Mouse (Mus musculus) liver, embryonic 11.5 days (tissue): ENCODE results near the gene Rrp1b. TPM values are rescaled to one million over a fixed set of nuclear protein-coding genes. Genes with fewer than 3 reads are reported as not detected.
A peak's percentile ranks its signal among the peaks of the same experiment; 100 is the strongest.

ENCODE experiments used
- ATAC-seq: fragments of 200-750 bp; cut with Nextera tagmentation; replicated peaks from 2 replicates; pipeline ENCODE4 v1.8.0; 2017; ENCODE audit warnings: moderate number of reproducible peaks, mild to moderate bottlenecking, moderate TSS enrichment, moderate library complexity; ENCODE audit not compliant: low FRiP score
- DNase-seq: peaks from one replicate; pipeline ENCODE4 v3.0.0-alpha.2; 2017; ENCODE audit warnings: low spot score
- H3K27ac ChIP-seq: fragments of 300-500 bp; sonication (generic); 2 replicates; pipeline ENCODE4 v1.5.1; 2014; ENCODE audit warnings: mild to moderate bottlenecking, low read depth, low read length, control low read depth
- H3K27me3 ChIP-seq: fragments of 300-500 bp; sonication (generic); replicated peaks from 2 replicates; pipeline ENCODE4 v1.6.1; 2014; ENCODE audit warnings: low read length, mixed read lengths; ENCODE audit not compliant: control insufficient read depth, insufficient read depth
- H3K36me3 ChIP-seq: fragments of 300-500 bp; sonication (generic); 2 replicates; pipeline ENCODE4 v1.6.1; 2014; ENCODE audit warnings: mild to moderate bottlenecking, low read length, moderate library complexity, mixed read lengths; ENCODE audit not compliant: control insufficient read depth, insufficient read depth
- H3K4me1 ChIP-seq: fragments of 300-500 bp; sonication (generic); replicated peaks from 2 replicates; pipeline ENCODE4 v1.6.1; 2014; ENCODE audit warnings: low read length, mixed read lengths; ENCODE audit not compliant: control insufficient read depth, insufficient read depth
- H3K4me2 ChIP-seq: fragments of 300-500 bp; sonication (generic); 2 replicates; pipeline ENCODE4 v1.6.1; 2014; ENCODE audit warnings: mild to moderate bottlenecking, control low read depth, moderate library complexity
- H3K4me3 ChIP-seq: fragments of 300-500 bp; sonication (generic); 2 replicates; pipeline ENCODE4 v1.5.1; 2014; ENCODE audit warnings: low read depth, low read length, control low read depth
- H3K9ac ChIP-seq: fragments of 300-500 bp; sonication (generic); 2 replicates; pipeline ENCODE4 v1.6.1; 2014; ENCODE audit warnings: low read depth, low read length, control low read depth
- H3K9me3 ChIP-seq: fragments of 300-500 bp; sonication (generic); 2 replicates; pipeline ENCODE4 v1.6.1; 2016; ENCODE audit warnings: low read length, inconsistent platforms, mixed read lengths; ENCODE audit not compliant: control insufficient read depth
- WGBS: fragments of 180-500 bp; shearing (Covaris S2); extraction: QIAGEN DNeasy Blood & Tissue Kit; methylation state at CpG from one replicate; pipeline ENCODE4 v1.1.7; 2014; 5-methylcytosine and 5-hydroxymethylcytosine counted together
- polyA plus RNA-seq: library from polyadenylated mRNA; unstranded; fragments of >200 nt; fragmentation: Nextera tagmentation; extraction: Ambion mirVana; gene quantifications from 2 replicates; pipeline ENCODE4 v1.2.1, GENCODE M21; 2014

Gene Rrp1b
- 72.7 and 75.2 TPM in 2 replicates for polyA plus RNA-seq

DNA sequence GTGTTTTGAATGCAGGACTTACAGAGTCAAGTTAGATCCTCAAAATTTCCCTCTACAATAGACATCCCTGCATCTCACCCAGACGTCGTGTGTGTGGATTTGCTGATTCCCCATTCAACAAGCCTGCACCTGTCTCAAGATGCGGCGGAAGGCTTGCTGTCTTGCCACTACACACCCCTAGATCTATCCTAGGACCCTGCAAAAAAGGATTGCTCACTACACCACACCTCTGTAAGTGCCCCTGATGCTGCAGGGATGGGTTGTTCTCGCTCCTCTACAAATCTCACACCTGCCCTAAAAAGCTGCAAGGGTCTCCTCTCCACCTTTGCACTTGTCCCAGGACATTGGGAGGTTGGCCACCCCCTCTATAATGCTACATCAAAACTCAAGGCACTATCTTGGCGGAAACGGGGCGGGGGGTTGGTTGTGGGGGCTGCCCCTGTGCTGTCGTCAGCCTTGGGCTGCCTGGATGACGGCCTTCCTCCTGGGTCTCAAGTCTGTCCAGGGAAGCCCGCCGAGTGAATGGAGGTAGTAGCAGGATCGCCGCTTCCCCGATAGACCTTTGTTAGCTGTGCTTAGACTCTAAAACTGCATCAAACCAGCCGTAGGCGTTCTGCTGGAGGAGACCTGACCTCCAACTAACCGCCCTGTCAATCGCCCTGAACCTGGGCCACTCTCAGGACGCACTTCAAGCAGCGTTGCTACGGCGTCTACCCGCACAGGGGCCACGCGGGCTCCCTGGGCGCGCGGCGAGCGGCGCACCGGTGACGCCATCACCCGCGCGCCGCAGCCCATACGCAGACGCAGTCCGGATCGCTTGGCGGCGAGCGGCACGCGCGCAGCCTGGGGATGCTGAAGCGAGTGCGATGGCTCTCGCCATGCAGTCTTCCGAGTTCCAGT is at the start of gene Rrp1b, which contains the start of gene Hsf2bp:
TSS of gene Rrp1b (plus strand) at position 492 of the 900 bp plus-strand sequence.
TSS of gene Hsf2bp (minus strand) at position 741 of the 900 bp plus-strand sequence.
- Histone ChIP-seq H3K9me3 (no peaks in the 10 kb centered on the region), H3K36me3 (no peaks in the 10 kb centered on the region), H3K4me2 (peak within 1 kb of the TSS; percentile 90), H3K4me3 (peak within 1 kb of the TSS; percentile 93), H3K27ac (peak within 1 kb of the TSS; percentile 70), H3K9ac (peak within 1 kb of the TSS; percentile 88), H3K4me1 (peaks cover 17% of the 10 kb centered on the region), H3K27me3 (no peaks in the 10 kb centered on the region)
- ATAC-seq (peak; percentile 91), DNase-seq (peak; percentile 85)
- 5% methylated on average over 52 of the region's 52 CpGs for WGBS

DNA sequence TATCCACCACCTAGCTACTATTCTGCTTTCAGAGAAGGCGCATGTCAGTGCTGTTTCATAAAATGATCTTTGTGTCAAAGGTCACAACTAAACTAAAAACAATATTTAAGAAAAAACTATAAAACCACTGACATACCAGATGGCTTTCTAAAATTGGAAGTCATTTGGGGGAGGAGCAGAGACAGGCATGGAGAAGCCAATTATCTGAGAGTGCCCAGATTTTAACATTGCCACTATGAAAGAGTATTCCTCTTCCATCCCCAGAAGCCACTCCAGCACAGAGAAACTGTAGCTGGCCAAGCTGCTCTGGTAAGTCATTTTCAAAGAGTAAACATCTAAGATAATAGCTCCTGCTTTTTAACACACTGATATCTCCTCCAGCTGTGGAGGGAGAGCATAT is 49.0 kb upstream of the Rrp1b start:
- H3K9me3 ChIP-seq: no peaks in the 10 kb centered on the region
- ATAC-seq (no peak), DNase-seq (no peak)
- no peaks in the 10 kb centered on the region for H3K36me3 ChIP-seq
- 0 out of 2 replicates have a peak, but pooled peaks cover 4% of the 10 kb centered on the region for H3K4me1 ChIP-seq
- no peak overlapping the region for H3K4me3 ChIP-seq
- 85% methylated on average over 1 of the region's 1 CpGs for WGBS
- H3K27me3 ChIP-seq: no peaks in the 10 kb centered on the region
- no peak overlapping the region for H3K27ac ChIP-seq
- H3K9ac ChIP-seq: no peak overlapping the region
- H3K4me2 ChIP-seq: no peak overlapping the region

DNA sequence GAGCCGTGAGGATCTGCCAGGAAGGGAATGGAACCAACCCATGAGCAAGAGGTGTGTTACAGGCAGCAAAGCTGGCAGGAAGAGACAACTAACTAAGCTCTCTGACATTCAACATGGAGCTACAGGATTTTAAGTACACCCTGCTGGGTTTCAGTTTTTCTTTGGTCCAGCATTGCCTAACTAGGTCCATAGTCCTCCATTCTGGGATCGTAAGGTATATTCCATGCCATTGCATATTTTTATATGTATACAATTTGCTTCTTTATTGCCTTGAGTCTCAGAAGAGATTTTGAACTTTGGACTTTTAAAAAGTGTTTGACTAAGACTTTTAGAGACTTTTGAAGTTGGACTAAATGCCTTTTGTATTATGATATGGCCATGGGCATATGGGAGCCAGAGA is 46.9 kb upstream of the Rrp1b start:
- DNase-seq (no peak), ATAC-seq (no peak)
- H3K4me1 ChIP-seq: peaks cover 4% of the 10 kb centered on the region; the same call in 1 of the 2 replicates
- no peak overlapping the region for H3K9ac ChIP-seq
- H3K36me3 ChIP-seq: no peaks in the 10 kb centered on the region
- H3K4me2 ChIP-seq: no peak overlapping the region
- H3K4me3 ChIP-seq: no peak overlapping the region
- H3K27ac ChIP-seq: no peak overlapping the region
- H3K9me3 ChIP-seq: no peaks in the 10 kb centered on the region
- WGBS: 80% methylated on average over 2 of the region's 2 CpGs
- H3K27me3 ChIP-seq: no peaks in the 10 kb centered on the region

GRCm38 (mm10) chr17:31992004-31992403 is 43.9 kb upstream of the Rrp1b start:
- Histone ChIP-seq H3K4me2 (no peak overlapping the region), H3K9ac (no peak overlapping the region), H3K4me3 (no peak overlapping the region), H3K27me3 (no peaks in the 10 kb centered on the region), H3K9me3 (no peaks in the 10 kb centered on the region), H3K36me3 (no peaks in the 10 kb centered on the region), H3K4me1 (peaks cover 15% of the 10 kb centered on the region), H3K27ac (no peak overlapping the region)
- 53% methylated on average over 2 of the region's 2 CpGs for WGBS
- ATAC-seq (no peak), DNase-seq (no peak)

DNA sequence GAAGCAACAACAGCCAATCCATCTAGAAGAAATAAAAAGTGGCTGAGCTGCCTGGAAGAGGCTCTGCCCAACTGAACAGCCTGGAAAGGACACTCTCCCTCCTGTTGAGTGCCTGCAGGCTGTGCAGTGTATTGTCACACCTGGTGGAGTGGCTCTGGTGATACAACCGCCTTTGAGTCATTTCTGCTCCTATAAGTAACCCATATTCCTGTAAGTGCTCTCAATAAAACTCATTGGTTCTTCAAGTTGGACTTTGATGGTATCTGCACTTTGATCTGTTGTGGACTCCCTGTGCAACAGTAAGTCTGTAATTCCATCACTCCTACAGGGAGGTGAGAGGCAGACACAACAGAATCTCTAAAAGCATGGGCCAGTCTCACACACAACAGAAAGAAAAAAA is 42.5 kb upstream of the Rrp1b start:
- no peak for ATAC-seq
- Histone ChIP-seq H3K4me1 (peaks cover 15% of the 10 kb centered on the region), H3K27ac (no peak overlapping the region), H3K36me3 (no peaks in the 10 kb centered on the region), H3K27me3 (no peaks in the 10 kb centered on the region), H3K9ac (no peak overlapping the region), H3K4me2 (no peak overlapping the region), H3K4me3 (no peak overlapping the region), H3K9me3 (no peaks in the 10 kb centered on the region)
- DNase-seq: no peak
- 83% methylated on average over 1 of the region's 1 CpGs for WGBS

DNA sequence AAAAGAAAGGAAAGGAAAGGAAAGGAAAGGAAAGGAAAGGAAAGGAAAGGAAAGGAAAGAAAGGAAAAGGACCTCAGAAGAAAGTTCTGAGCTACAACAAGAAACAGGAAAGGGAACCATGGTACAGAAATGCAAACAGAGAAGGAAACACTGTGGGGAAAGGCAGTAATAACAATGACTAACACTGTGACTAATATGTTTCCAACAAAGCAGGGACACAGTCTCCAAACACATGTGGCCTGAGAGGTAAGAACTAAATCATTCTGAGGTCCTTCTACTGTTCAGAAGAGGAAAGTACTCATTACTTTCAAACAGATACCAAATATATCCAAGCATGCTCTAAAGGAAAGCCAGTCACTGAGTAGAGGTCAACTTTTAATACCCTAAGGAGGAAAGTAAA is 41.8 kb upstream of the Rrp1b start:
- H3K4me3 ChIP-seq: no peak overlapping the region
- no peaks in the 10 kb centered on the region for H3K27me3 ChIP-seq
- no peak for DNase-seq
- no peak overlapping the region for H3K4me2 ChIP-seq
- peaks cover 15% of the 10 kb centered on the region for H3K4me1 ChIP-seq
- no peak overlapping the region for H3K27ac ChIP-seq
- H3K36me3 ChIP-seq: no peaks in the 10 kb centered on the region
- ATAC-seq: no peak
- H3K9ac ChIP-seq: no peak overlapping the region
- H3K9me3 ChIP-seq: no peaks in the 10 kb centered on the region

DNA sequence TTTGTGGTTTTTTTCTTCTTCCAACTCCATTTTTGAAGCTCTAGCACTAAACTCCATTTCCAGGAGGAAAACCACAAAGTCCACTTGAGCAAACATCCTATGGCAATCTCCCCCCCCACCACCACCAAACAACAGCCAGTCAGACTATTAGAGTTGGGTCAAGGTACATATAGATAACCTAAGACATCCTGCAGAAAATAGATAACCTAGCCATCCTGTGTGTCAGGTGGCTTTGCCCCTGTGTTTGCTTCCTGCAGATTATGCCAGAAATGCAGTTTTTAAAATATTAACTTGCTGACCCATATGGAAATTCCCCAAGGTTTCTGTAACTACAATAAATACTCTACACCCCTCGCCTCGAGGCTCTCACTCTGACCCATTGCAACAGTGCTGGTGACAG is 40.1 kb upstream of the Rrp1b start:
- no peaks in the 10 kb centered on the region for H3K36me3 ChIP-seq
- H3K9ac ChIP-seq: no peak overlapping the region
- DNase-seq: no peak
- 30% methylated on average over 2 of the region's 2 CpGs for WGBS
- no peak overlapping the region for H3K4me2 ChIP-seq
- ATAC-seq: peak; percentile 60; the same call in 1 of the 2 replicates
- H3K4me3 ChIP-seq: no peak overlapping the region
- H3K27ac ChIP-seq: peak overlapping the region; percentile 43; the same call in 1 of the 2 replicates
- no peaks in the 10 kb centered on the region for H3K27me3 ChIP-seq
- peaks cover 15% of the 10 kb centered on the region for H3K4me1 ChIP-seq
- H3K9me3 ChIP-seq: no peaks in the 10 kb centered on the region

GRCm38 (mm10) chr17:31996331-31996730 is 39.6 kb upstream of the Rrp1b start:
- Histone ChIP-seq H3K4me1 (peaks cover 15% of the 10 kb centered on the region), H3K9ac (no peak overlapping the region), H3K27ac (peak overlapping the region; percentile 43), H3K4me3 (no peak overlapping the region), H3K4me2 (no peak overlapping the region), H3K36me3 (no peaks in the 10 kb centered on the region), H3K27me3 (no peaks in the 10 kb centered on the region), H3K9me3 (no peaks in the 10 kb centered on the region)
- DNase-seq (no peak), ATAC-seq (no peak)
- 61% methylated on average over 4 of the region's 4 CpGs for WGBS

GRCm38 (mm10) chr17:31998351-31998750 is 37.5 kb upstream of the Rrp1b start:
- no peaks in the 10 kb centered on the region for H3K9me3 ChIP-seq
- ATAC-seq (no peak), DNase-seq (no peak)
- H3K27ac ChIP-seq: no peak overlapping the region
- H3K9ac ChIP-seq: no peak overlapping the region
- H3K27me3 ChIP-seq: no peaks in the 10 kb centered on the region
- H3K4me2 ChIP-seq: no peak overlapping the region
- peaks cover 12% of the 10 kb centered on the region for H3K4me1 ChIP-seq
- WGBS: 69% methylated on average over 1 of the region's 1 CpGs
- H3K36me3 ChIP-seq: no peaks in the 10 kb centered on the region
- no peak overlapping the region for H3K4me3 ChIP-seq
